Mouse (Mus musculus) midbrain, postnatal 0 days (tissue): ENCODE data around the gene 4922502D21Rik. TPM values are rescaled to one million over a fixed set of nuclear protein-coding genes. Genes with fewer than 3 reads are reported as not detected.

Experiments used
- ATAC-seq: fragments of 200-750 bp; cut with Nextera tagmentation; 2 replicates; pipeline ENCODE4 v1.8.0; 2017; ENCODE audit warnings: moderate number of reproducible peaks, mild to moderate bottlenecking, moderate TSS enrichment, moderate library complexity; ENCODE audit not compliant: low FRiP score
- DNase-seq: peaks from one replicate; pipeline ENCODE4 v3.0.0-alpha.2; 2015; ENCODE audit warnings: low spot score
- H3K27ac ChIP-seq: fragments of 300-500 bp; sonication (generic); 2 replicates; pipeline ENCODE4 v1.5.1; 2014; ENCODE audit warnings: low read depth, mild to moderate bottlenecking, low read length, mixed read lengths
- H3K27me3 ChIP-seq: fragments of 300-500 bp; sonication (generic); 2 replicates; pipeline ENCODE4 v1.6.1; 2014; ENCODE audit warnings: low read length, control low read depth, mixed read lengths; ENCODE audit not compliant: insufficient read depth
- H3K36me3 ChIP-seq: fragments of 300-500 bp; sonication (generic); 2 replicates; pipeline ENCODE4 v1.6.1; 2014; ENCODE audit warnings: low read length, control low read depth, mixed read lengths; ENCODE audit not compliant: insufficient read depth
- H3K4me1 ChIP-seq: fragments of 300-500 bp; sonication (generic); 2 replicates; pipeline ENCODE4 v1.6.1; 2014; ENCODE audit warnings: mild to moderate bottlenecking, control low read depth, antibody characterized with exemption, low read length, mixed read lengths; ENCODE audit not compliant: insufficient read depth
- H3K4me2 ChIP-seq: fragments of 300-500 bp; sonication (generic); 2 replicates; pipeline ENCODE4 v1.6.1; 2014; ENCODE audit warnings: low read depth, mild to moderate bottlenecking, low read length, mixed read lengths; ENCODE audit not compliant: poor library complexity, severe bottlenecking
- H3K4me3 ChIP-seq: fragments of 300-500 bp; sonication (generic); 2 replicates; pipeline ENCODE4 v1.5.1; 2014; ENCODE audit warnings: low read depth, mild to moderate bottlenecking, low read length, moderate library complexity
- H3K9ac ChIP-seq: fragments of 300-500 bp; sonication (generic); replicated peaks from 2 replicates; pipeline ENCODE4 v1.6.1; 2014; ENCODE audit warnings: mild to moderate bottlenecking, low read length, moderate library complexity, mixed read lengths; ENCODE audit not compliant: poor library complexity, severe bottlenecking
- H3K9me3 ChIP-seq: fragments of 300-500 bp; sonication (generic); 2 replicates; pipeline ENCODE4 v1.6.1; 2016; ENCODE audit warnings: low read length, control low read depth
- CTCF ChIP-seq: IDR thresholded peaks from 2 replicates; pipeline ENCODE4 v1.5.1; 2016; ENCODE audit warnings: antibody characterized with exemption, mild to moderate bottlenecking
- WGBS: fragments of 180-500 bp; shearing (Covaris S2); extraction: QIAGEN DNeasy Blood & Tissue Kit; methylation state at CpG from one replicate; pipeline ENCODE4 v1.1.7; 2014; 5-methylcytosine and 5-hydroxymethylcytosine counted together
- polyA plus RNA-seq: library from polyadenylated mRNA; unstranded; fragments of >200 nt; fragmentation: Nextera tagmentation; extraction: Ambion mirVana; gene quantifications from 2 replicates; pipeline ENCODE4 v1.2.1, GENCODE M21; 2015
- total RNA-seq: library from RNA; depleted of rRNA; stranded (reverse); fragments of >200 nt; gene quantifications from 2 replicates; pipeline ENCODE4 v1.2.3, GENCODE M21; 2014; rRNA removed

The 4922502D21Rik gene
- total RNA-seq: not detected in 2 replicates
- polyA plus RNA-seq: not detected in 2 replicates

GRCm38 (mm10) chr6:129331610-129332009 is at the start of gene 4922502D21Rik:
TSS of gene 4922502D21Rik (minus strand) at chr6:129331796.
- no peak for DNase-seq

GRCm38 (mm10) chr6:129380454-129380853 is 48.9 kb upstream of the 4922502D21Rik start:
- no peak; the same call in 1 of the 2 replicates for ATAC-seq
- no peak overlapping the region for H3K9ac ChIP-seq
- H3K4me1 ChIP-seq: no peaks in the 10 kb centered on the region

More at GRCm38 (mm10) chr6:129331610-129332009, at the start of gene 4922502D21Rik:
- H3K4me2 ChIP-seq: no peak within 1 kb of the TSS
- H3K9me3 ChIP-seq: no peaks in the 10 kb centered on the region
- ATAC-seq: no peak
- H3K4me3 ChIP-seq: no peak within 1 kb of the TSS
- 57% methylated on average over 11 of the region's 11 CpGs for WGBS
- no peak within 1 kb of the TSS for H3K9ac ChIP-seq
- no peaks in the 10 kb centered on the region for H3K4me1 ChIP-seq
- H3K36me3 ChIP-seq: no peaks in the 10 kb centered on the region
- H3K27me3 ChIP-seq: no peaks in the 10 kb centered on the region
- no peak within 1 kb of the TSS for H3K27ac ChIP-seq
- no peak for TF ChIP-seq CTCF

GRCm38 (mm10) chr6:129374937-129375471 is 43.4 kb upstream of the 4922502D21Rik start:
- H3K9ac ChIP-seq: no peak overlapping the region
- no peaks in the 10 kb centered on the region for H3K27me3 ChIP-seq
- ATAC-seq (no peak), DNase-seq (no peak)
- TF ChIP-seq CTCF: no peak
- H3K4me3 ChIP-seq: no peak overlapping the region
- H3K9me3 ChIP-seq: no peaks in the 10 kb centered on the region
- H3K4me1 ChIP-seq: no peaks in the 10 kb centered on the region
- 83% methylated on average over 2 of the region's 2 CpGs for WGBS
- H3K27ac ChIP-seq: no peak overlapping the region
- H3K36me3 ChIP-seq: no peaks in the 10 kb centered on the region
- no peak overlapping the region for H3K4me2 ChIP-seq

More at GRCm38 (mm10) chr6:129380454-129380853, 48.9 kb upstream of the 4922502D21Rik start:
- Histone ChIP-seq H3K9me3 (no peaks in the 10 kb centered on the region), H3K4me3 (no peak overlapping the region), H3K36me3 (no peaks in the 10 kb centered on the region), H3K4me2 (no peak overlapping the region), H3K27ac (no peak overlapping the region), H3K27me3 (no peaks in the 10 kb centered on the region)
- DNase-seq: peak; percentile 56
- WGBS: 68% methylated on average over 4 of the region's 4 CpGs
- no peak for TF ChIP-seq CTCF

- Histone ChIP-seq H3K27me3 (no peaks in the 10 kb centered on the region), H3K4me2 (no peak overlapping the region), H3K4me1 (no peaks in the 10 kb centered on the region), H3K27ac (no peak overlapping the region), H3K36me3 (no peaks in the 10 kb centered on the region), H3K9ac (no peak overlapping the region), H3K9me3 (no peaks in the 10 kb centered on the region), H3K4me3 (no peak overlapping the region)
- 74% methylated on average over 7 of the region's 7 CpGs for WGBS
- ATAC-seq (no peak), DNase-seq (no peak)
- no peak for TF ChIP-seq CTCF
Observed at GRCm38 (mm10) chr6:129369374-129370132, 38.0 kb upstream of the 4922502D21Rik start.

- H3K4me1 ChIP-seq: no peaks in the 10 kb centered on the region
- TF ChIP-seq CTCF: peak; percentile 92
- H3K36me3 ChIP-seq: no peaks in the 10 kb centered on the region
- no peak overlapping the region for H3K4me2 ChIP-seq
- no peaks in the 10 kb centered on the region for H3K9me3 ChIP-seq
- H3K9ac ChIP-seq: no peak overlapping the region
- DNase-seq (peak; percentile 90), ATAC-seq (peak; percentile 54; the same call in 1 of the 2 replicates)
- no peak overlapping the region for H3K27ac ChIP-seq
- no peak overlapping the region for H3K4me3 ChIP-seq
- no peaks in the 10 kb centered on the region for H3K27me3 ChIP-seq
- WGBS: 10% methylated on average over 6 of the region's 6 CpGs
Observed at GRCm38 (mm10) chr6:129365959-129366359, 34.4 kb upstream of the 4922502D21Rik start.

- H3K4me2 ChIP-seq: no peak overlapping the region
- no peak for DNase-seq
- WGBS: 31% methylated on average over 1 of the region's 1 CpGs
- TF ChIP-seq CTCF: no peak
- no peaks in the 10 kb centered on the region for H3K9me3 ChIP-seq
- no peaks in the 10 kb centered on the region for H3K27me3 ChIP-seq
- H3K4me3 ChIP-seq: no peak overlapping the region
- no peak overlapping the region for H3K27ac ChIP-seq
- no peak for ATAC-seq
- no peaks in the 10 kb centered on the region for H3K4me1 ChIP-seq
- H3K9ac ChIP-seq: no peak overlapping the region
- H3K36me3 ChIP-seq: no peaks in the 10 kb centered on the region
Observed at GRCm38 (mm10) chr6:129363942-129364341, 32.3 kb upstream of the 4922502D21Rik start.
